Mouse (Mus musculus) testis, postnatal 10 days (tissue): ENCODE measurements around the gene Sorbs2.

Experiments used
- DNase-seq: peaks from one replicate; pipeline ENCODE4 v3.0.0; 2021; ENCODE audit warnings: low spot score

Sorbs2 gene

GRCm38 (mm10) chr8:45579714-45580543 lies 72.3 kb downstream of the Sorbs2 start:
- no peak for DNase-seq

GRCm38 (mm10) chr8:45580544-45580866 lies 72.9 kb downstream of the Sorbs2 start:
- no peak for DNase-seq

GRCm38 (mm10) chr8:45583856-45584255 lies 76.3 kb downstream of the Sorbs2 start:
- no peak for DNase-seq

GRCm38 (mm10) chr8:45584390-45585052 lies 76.9 kb downstream of the Sorbs2 start:
- DNase-seq: no peak

GRCm38 (mm10) chr8:45585158-45585557 lies 77.6 kb downstream of the Sorbs2 start:
- DNase-seq: no peak

- no peak for DNase-seq
Observed at GRCm38 (mm10) chr8:45587011-45587410, 79.4 kb downstream of the Sorbs2 start.

GRCm38 (mm10) chr8:45591888-45592287 lies 84.3 kb downstream of the Sorbs2 start:
- no peak for DNase-seq

GRCm38 (mm10) chr8:45593711-45594110 lies 86.1 kb downstream of the Sorbs2 start:
- DNase-seq: no peak

GRCm38 (mm10) chr8:45595983-45596382 lies 88.4 kb downstream of the Sorbs2 start:
- no peak for DNase-seq

GRCm38 (mm10) chr8:45596591-45596990 lies 89.0 kb downstream of the Sorbs2 start:
- no peak for DNase-seq

- no peak for DNase-seq
Observed at GRCm38 (mm10) chr8:45597631-45598420, 90.2 kb downstream of the Sorbs2 start.

- DNase-seq: no peak
Observed at GRCm38 (mm10) chr8:45598883-45599282, 91.3 kb downstream of the Sorbs2 start.

- no peak for DNase-seq
Observed at GRCm38 (mm10) chr8:45602019-45602418, 94.4 kb downstream of the Sorbs2 start.

GRCm38 (mm10) chr8:45605419-45605818 lies 97.8 kb downstream of the Sorbs2 start:
- DNase-seq: no peak

GRCm38 (mm10) chr8:45607012-45607411 lies 99.4 kb downstream of the Sorbs2 start:
- no peak for DNase-seq

- DNase-seq: no peak
Observed at GRCm38 (mm10) chr8:45608413-45608812, 100.8 kb downstream of the Sorbs2 start.

GRCm38 (mm10) chr8:45610426-45611215 lies 103.0 kb downstream of the Sorbs2 start:
- DNase-seq: no peak

- no peak for DNase-seq
Observed at GRCm38 (mm10) chr8:45611320-45611719, 103.7 kb downstream of the Sorbs2 start.

GRCm38 (mm10) chr8:45614610-45615009 lies 107.0 kb downstream of the Sorbs2 start:
- DNase-seq: no peak

- DNase-seq: no peak
Observed at GRCm38 (mm10) chr8:45615050-45615449, 107.5 kb downstream of the Sorbs2 start.

- DNase-seq: no peak
Observed at GRCm38 (mm10) chr8:45615551-45615950, 108.0 kb downstream of the Sorbs2 start.

- no peak for DNase-seq
Observed at GRCm38 (mm10) chr8:45621576-45622178, 114.1 kb downstream of the Sorbs2 start.
